Mouse (Mus musculus) forebrain, embryonic 14.5 days (tissue): ENCODE data around the gene Rasa1. TPM values are rescaled to one million over a fixed set of nuclear protein-coding genes. Genes with fewer than 3 reads are reported as not detected.

Source experiments
- ATAC-seq: fragments of 200-750 bp; cut with Nextera tagmentation; 2 replicates; pipeline ENCODE4 v1.8.0; 2017; ENCODE audit warnings: mild to moderate bottlenecking, moderate library complexity
- DNase-seq: peaks from one replicate; pipeline ENCODE4 v3.0.0-alpha.2; 2015; ENCODE audit warnings: low spot score
- H3K27ac ChIP-seq: fragments of 300-500 bp; sonication (generic); 2 replicates; pipeline ENCODE4 v1.5.1; 2014; ENCODE audit warnings: low read depth, mild to moderate bottlenecking, control low read depth, low read length, moderate library complexity
- H3K27me3 ChIP-seq: fragments of 300-500 bp; sonication (generic); replicated peaks from 2 replicates; pipeline ENCODE4 v1.6.1; 2014; ENCODE audit warnings: low read length, control low read depth, mixed read lengths; ENCODE audit not compliant: control insufficient read depth, insufficient read depth
- H3K36me3 ChIP-seq: fragments of 300-500 bp; sonication (generic); 2 replicates; pipeline ENCODE4 v1.6.1; 2014; ENCODE audit warnings: low read length, control low read depth; ENCODE audit not compliant: control insufficient read depth, insufficient read depth
- H3K4me1 ChIP-seq: fragments of 300-500 bp; sonication (generic); 2 replicates; pipeline ENCODE4 v1.6.1; 2014; ENCODE audit warnings: antibody characterized with exemption, low read length, control low read depth; ENCODE audit not compliant: control insufficient read depth, insufficient read depth
- H3K4me2 ChIP-seq: fragments of 300-500 bp; sonication (generic); 2 replicates; pipeline ENCODE4 v1.6.1; 2014; ENCODE audit warnings: mild to moderate bottlenecking, control low read depth, low read length
- H3K4me3 ChIP-seq: fragments of 300-500 bp; sonication (generic); 2 replicates; pipeline ENCODE4 v1.5.1; 2014; ENCODE audit warnings: low read depth, low read length, control low read depth
- H3K9ac ChIP-seq: fragments of 300-500 bp; sonication (generic); 2 replicates; pipeline ENCODE4 v1.6.1; 2014; ENCODE audit warnings: mild to moderate bottlenecking, low read length, control low read depth, moderate library complexity
- H3K9me3 ChIP-seq: fragments of 300-500 bp; sonication (generic); replicated peaks from 2 replicates; pipeline ENCODE4 v1.6.1; 2016; ENCODE audit warnings: low read length, control low read depth, mixed read lengths; ENCODE audit not compliant: control insufficient read depth
- WGBS: fragments of 180-500 bp; shearing (Covaris S2); extraction: QIAGEN DNeasy Blood & Tissue Kit; methylation state at CpG from one replicate; pipeline ENCODE4 v1.1.7; 2014; 5-methylcytosine and 5-hydroxymethylcytosine counted together
- polyA plus RNA-seq: library from polyadenylated mRNA; unstranded; fragments of >200 nt; fragmentation: Nextera tagmentation; extraction: Ambion mirVana; gene quantifications from 2 replicates; pipeline ENCODE4 v1.2.1, GENCODE M21; 2014

Gene Rasa1
- polyA plus RNA-seq, 1 experiment from 2014 or later, result 77.4 TPM

DNA sequence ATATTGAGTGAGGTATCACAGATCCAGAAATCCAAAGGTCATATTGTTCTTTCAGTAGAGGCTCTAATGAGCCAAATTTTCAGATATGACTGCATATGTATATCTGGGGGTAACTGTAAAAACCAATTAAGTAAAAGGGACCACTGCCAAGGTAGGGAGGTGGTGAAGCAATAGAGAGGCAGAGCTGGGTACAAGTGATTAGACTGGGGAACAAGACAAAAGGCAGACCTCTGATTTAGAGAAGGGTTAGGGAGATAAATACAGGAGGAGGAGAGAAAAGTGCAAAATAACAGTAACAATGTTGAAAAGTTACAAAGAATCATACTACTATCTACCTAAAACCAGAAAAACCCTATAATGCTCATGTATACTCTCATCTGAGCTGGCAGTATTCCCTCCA is 10.0 kb downstream of the Rasa1 start:
- Histone ChIP-seq H3K4me3 (no peak overlapping the region), H3K4me1 (no peaks in the 10 kb centered on the region), H3K36me3 (no peaks in the 10 kb centered on the region), H3K27ac (no peak overlapping the region), H3K9ac (no peak overlapping the region), H3K4me2 (no peak overlapping the region), H3K9me3 (no peaks in the 10 kb centered on the region), H3K27me3 (no peaks in the 10 kb centered on the region)
- no peak for ATAC-seq
- peak; percentile 19 for DNase-seq

DNA sequence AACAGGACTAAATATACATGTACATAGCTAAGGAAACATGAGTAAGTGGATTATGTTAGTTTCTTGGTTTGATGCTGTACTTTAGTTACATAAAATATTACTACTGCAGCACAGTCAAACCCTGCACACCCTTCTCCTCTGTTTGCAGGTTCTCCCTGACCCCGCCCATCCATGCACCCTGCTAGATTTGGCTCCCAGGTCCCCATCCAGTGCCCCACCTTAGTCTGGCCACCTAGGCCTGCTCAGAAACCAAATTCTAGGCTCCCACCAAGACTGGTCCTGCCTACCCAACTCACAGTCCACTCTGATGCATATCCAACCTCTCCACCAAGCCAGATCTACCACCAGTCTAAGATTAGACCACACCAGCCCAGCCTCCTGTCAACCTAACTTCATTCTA is 14.4 kb downstream of the Rasa1 start:
- Histone ChIP-seq H3K4me1 (no peaks in the 10 kb centered on the region), H3K27me3 (no peaks in the 10 kb centered on the region), H3K27ac (no peak overlapping the region), H3K9me3 (no peaks in the 10 kb centered on the region), H3K4me2 (no peak overlapping the region), H3K9ac (no peak overlapping the region), H3K4me3 (no peak overlapping the region), H3K36me3 (no peaks in the 10 kb centered on the region)
- WGBS, result 100% methylated on average over 1 of the region's 1 CpGs
- ATAC-seq, result no peak
- DNase-seq, result no peak

DNA sequence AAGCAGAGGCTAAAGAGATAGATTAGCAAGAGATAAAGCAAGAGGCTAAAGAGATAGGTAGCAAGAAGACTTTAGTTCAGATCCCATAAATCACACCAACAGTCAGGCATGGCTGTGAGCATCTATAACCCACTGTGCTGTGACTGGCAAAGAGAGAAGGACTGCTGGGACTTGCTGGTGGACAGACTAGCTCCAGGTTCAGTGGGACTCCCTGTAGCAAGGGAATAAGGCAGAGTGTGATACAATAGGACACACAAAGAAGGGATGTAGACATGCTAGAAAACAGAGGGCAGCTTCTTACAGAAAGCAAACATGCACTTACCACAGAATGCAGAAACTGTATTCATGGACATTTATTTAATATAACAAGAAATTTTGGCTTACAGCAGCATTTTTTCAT is 15.1 kb downstream of the Rasa1 start:
- Histone ChIP-seq H3K4me3 (no peak overlapping the region), H3K9ac (no peak overlapping the region), H3K36me3 (no peaks in the 10 kb centered on the region), H3K4me1 (no peaks in the 10 kb centered on the region), H3K27ac (no peak overlapping the region), H3K4me2 (no peak overlapping the region), H3K9me3 (no peaks in the 10 kb centered on the region), H3K27me3 (no peaks in the 10 kb centered on the region)
- no peak for DNase-seq
- no peak for ATAC-seq

DNA sequence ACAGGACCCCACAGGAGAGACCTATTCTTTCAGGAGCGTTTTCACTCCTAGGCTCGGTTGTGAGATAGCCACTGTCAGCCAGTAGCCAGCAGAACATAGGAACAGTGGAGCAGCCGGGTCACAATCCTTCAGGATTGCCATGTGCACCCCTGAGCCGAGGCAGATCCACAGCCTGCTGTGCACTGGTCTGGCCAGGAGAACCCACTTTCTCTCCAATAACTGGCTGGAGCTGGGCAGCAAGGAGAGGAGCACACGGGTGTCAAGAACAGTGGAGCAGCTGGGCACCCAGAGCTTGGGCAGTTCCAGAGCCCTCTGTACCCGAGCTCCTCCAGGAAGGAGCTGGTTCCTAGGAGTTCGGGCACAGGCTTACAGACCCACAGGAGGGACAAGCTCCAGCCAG is 50.2 kb downstream of the Rasa1 start:
- H3K4me2 ChIP-seq, result no peak overlapping the region

DNA sequence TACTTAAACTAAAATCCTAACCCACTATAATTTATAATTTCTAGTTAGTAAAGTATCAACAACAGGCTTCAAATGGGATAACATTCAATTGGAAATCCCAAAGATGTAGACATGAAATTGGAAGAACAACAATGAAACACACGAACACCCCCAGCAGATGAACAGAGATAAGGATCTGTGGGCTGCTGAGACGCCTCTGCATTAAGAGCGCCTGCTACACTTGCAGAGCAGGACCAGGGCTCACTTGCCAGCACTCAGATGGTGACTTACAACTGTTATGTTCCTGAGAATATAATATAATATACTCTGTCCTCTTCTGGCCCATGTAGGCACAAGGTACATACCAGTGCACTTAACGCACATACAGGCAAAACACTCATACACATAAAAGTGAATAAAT is 70.3 kb downstream of the Rasa1 start:
- Histone ChIP-seq H3K4me3 (no peak overlapping the region), H3K9me3 (no peaks in the 10 kb centered on the region), H3K4me2 (no peak overlapping the region), H3K9ac (no peak overlapping the region), H3K4me1 (no peaks in the 10 kb centered on the region), H3K27ac (no peak overlapping the region), H3K27me3 (no peaks in the 10 kb centered on the region), H3K36me3 (peaks cover 45% of the 10 kb centered on the region)
- DNase-seq, result no peak
- ATAC-seq, result no peak
- 84% methylated on average over 4 of the region's 4 CpGs for WGBS

More for the DNA sequence above, 50.2 kb downstream of the Rasa1 start:
- Histone ChIP-seq H3K4me3 (no peak overlapping the region), H3K4me1 (no peaks in the 10 kb centered on the region), H3K36me3 (peaks cover 29% of the 10 kb centered on the region), H3K9me3 (no peaks in the 10 kb centered on the region), H3K9ac (no peak overlapping the region), H3K27me3 (no peaks in the 10 kb centered on the region), H3K27ac (no peak overlapping the region)
- ATAC-seq, result no peak
- no peak for DNase-seq
- 89% methylated on average over 7 of the region's 7 CpGs for WGBS

DNA sequence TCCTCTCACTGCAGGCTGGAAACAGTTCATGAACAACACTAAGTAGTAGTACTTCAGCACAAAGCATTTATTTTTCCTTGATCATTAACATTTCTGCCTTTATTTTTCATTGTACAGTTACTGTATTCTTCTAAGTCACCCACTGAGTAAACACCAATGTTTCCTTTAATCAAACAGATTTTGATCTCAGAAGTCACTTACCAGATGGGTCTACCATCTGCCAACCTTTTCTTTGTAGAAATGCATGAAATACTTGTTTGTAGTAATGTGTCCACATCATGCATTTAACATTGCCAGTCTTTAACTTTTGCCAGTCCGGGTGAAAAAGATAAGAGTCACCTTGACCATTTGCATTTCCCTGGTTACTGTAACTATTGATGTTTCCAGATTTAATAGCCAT is 78.6 kb downstream of the Rasa1 start:
- ATAC-seq (peak; percentile 59; the same call in 1 of the 2 replicates), DNase-seq (peak; percentile 64)
- Histone ChIP-seq H3K27ac (no peak overlapping the region), H3K4me1 (no peaks in the 10 kb centered on the region), H3K36me3 (peaks cover 13% of the 10 kb centered on the region), H3K27me3 (no peaks in the 10 kb centered on the region), H3K9me3 (no peaks in the 10 kb centered on the region), H3K4me3 (no peak overlapping the region), H3K4me2 (no peak overlapping the region), H3K9ac (no peak overlapping the region)
- 69% methylated on average over 1 of the region's 1 CpGs for WGBS

DNA sequence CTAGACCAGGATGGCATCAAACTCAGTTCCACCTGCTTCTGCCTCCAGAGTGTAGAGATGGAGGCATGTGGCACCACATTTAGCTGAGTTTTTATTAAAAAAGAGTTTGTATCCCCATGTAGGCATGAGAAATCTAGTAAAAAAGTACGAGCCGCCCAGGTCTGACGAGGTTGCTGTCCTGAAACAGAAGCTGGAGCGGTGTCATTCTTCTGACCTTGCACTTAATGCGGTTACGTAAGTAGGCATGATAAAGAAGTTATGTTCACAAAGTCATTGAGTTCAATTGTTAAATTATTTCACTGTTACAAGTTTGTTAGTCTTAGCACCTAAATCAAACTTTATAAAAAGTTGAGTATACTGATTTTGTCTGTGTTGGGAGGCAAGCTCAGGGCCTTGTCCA is 80.3 kb downstream of the Rasa1 start:
- Histone ChIP-seq H3K36me3 (peaks cover 9% of the 10 kb centered on the region), H3K27ac (no peak overlapping the region), H3K27me3 (no peaks in the 10 kb centered on the region), H3K9ac (no peak overlapping the region), H3K4me1 (no peaks in the 10 kb centered on the region), H3K4me2 (no peak overlapping the region), H3K4me3 (no peak overlapping the region), H3K9me3 (no peaks in the 10 kb centered on the region)
- DNase-seq (no peak), ATAC-seq (no peak)
- WGBS, result 94% methylated on average over 6 of the region's 6 CpGs

DNA sequence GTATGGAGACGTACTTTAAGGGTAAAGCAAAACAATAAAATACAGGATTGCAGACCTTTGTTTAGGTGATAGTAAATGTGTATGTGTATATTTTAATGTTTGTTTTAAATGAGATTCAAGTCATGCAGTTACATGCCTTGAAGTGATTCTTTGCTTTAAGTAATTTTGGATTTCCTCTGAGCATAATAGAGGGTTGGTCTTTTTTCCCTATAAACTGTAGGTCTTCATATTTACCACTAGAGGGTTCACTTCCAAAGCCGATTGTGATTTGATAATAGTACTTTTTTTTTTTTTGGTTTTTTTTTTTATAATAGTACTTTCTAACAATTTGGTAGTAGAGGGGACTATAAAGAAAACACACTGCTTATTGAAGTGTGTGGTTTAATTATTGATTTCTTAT is 81.4 kb downstream of the Rasa1 start:
- DNase-seq (peak; percentile 47), ATAC-seq (peak; percentile 40)
- Histone ChIP-seq H3K36me3 (peaks cover 14% of the 10 kb centered on the region), H3K9ac (no peak overlapping the region), H3K4me3 (no peak overlapping the region), H3K9me3 (no peaks in the 10 kb centered on the region), H3K4me2 (no peak overlapping the region), H3K27ac (no peak overlapping the region), H3K27me3 (no peaks in the 10 kb centered on the region), H3K4me1 (no peaks in the 10 kb centered on the region)
- 76% methylated on average over 2 of the region's 2 CpGs for WGBS

DNA sequence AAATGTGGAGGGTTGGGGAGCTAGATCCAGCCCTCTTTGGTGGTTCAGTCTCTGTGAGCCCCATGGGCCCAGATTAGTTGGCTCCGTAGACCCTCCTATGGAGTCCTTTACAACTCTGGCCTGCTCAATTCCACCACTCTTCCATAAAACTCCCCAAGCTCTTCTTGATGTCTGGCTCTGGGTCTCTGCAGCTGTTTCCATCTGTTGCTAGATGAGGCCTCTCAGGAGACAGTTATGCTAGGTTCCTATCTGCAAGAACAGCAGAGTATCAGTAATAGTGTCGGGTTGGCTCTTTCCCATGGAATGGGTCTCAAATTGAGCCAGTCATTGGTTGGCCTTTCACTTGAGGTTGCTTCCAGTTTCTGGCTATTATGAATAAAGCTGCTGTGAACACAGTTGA is 97.7 kb downstream of the Rasa1 start:
- Histone ChIP-seq H3K4me3 (no peak overlapping the region), H3K4me1 (peaks cover 4% of the 10 kb centered on the region; the same call in 1 of the 2 replicates), H3K36me3 (peaks cover 13% of the 10 kb centered on the region), H3K27ac (no peak overlapping the region), H3K4me2 (no peak overlapping the region), H3K27me3 (no peaks in the 10 kb centered on the region), H3K9ac (no peak overlapping the region), H3K9me3 (no peaks in the 10 kb centered on the region)
- DNase-seq, result no peak
- no peak for ATAC-seq
- 100% methylated on average over 2 of the region's 2 CpGs for WGBS
